Mouse (Mus musculus) layer of hippocampus, postnatal 36 days (tissue): ENCODE measurements at regions not wholly inside any gene's neighbourhood (a gene's known extent, or its start where the extent isn't known, plus 50 kb on each side); places are given as distances from the start of the nearest gene placed in this dataset.
"Not testable (repeated sequence)": the region's sequence is repeated elsewhere in the genome, so short reads cannot be mapped to it uniquely, and the experiment has no call there.

Experiments used
- DNase-seq, 2 experiments: peaks; one replicate each; pipeline ENCODE4 v3.0.0; 2022

DNA sequence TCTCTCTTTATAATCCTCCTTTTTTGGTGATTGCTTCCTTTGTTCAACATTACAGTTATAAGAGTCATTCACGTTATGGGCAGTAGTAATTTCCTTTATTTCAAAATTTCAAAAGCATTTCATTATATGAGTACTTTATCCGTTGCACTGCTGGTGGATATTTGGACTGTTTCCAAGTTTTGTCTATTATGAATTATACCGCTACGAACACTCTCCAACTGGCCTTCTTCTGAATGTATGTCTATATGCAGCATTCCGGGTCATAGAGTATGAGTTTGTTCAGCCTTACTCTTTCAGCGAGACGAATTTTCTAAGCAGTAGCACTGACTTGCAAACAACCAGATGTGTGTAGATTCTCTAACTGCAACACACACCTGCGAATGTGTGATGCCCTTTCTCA lies 57.8 kb downstream of the Dusp6 start:
- DNase-seq: no peak

- DNase-seq: peak; percentile 14 to 24
Measured at GRCm38 (mm10) chr10:99323358-99323757, 60.3 kb downstream of the Dusp6 start.

GRCm38 (mm10) chr10:99327501-99327900 lies 64.5 kb downstream of the Dusp6 start:
- no peak for DNase-seq

GRCm38 (mm10) chr10:99328568-99328967 lies 65.5 kb downstream of the Dusp6 start:
- no peak for DNase-seq

DNA sequence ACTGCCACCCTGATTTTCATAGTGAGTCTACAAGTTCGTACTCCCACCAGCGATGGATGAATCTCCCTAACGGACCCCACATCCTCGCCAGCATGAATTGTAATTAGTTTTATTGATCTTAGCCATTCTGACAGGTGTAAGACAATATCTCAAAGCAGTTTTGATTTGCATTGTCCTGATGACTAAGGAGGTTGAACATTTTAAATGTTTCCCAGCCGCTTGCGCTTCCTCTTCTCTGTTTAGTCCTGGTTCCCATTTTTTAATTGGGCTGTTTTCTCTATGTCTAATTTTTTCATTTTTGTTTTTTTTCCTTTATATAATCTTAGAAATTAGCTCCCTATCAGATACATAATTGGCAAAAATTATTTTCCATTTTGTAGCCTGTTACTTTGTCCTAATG lies 66.4 kb downstream of the Dusp6 start:
- no peak for DNase-seq

DNA sequence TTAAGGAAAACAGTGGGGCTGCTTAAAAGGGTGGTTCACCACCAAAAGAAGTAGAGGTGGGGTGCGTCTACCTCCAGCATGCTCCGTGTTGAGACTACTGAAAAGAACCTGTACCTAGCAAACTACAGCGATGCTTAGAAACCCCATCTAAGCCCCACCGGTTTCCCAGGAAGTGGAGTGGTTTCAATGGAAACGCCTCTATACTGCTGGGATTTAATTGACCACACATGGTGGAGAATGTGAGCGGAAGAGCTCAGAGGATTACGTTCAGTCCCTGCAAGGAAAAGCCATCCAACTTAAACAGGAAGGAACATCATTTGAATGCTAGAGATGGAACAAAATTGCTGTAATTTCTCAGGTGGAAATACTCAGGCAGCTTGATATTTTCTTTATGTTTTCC lies 67.5 kb downstream of the Dusp6 start:
- DNase-seq: no peak

DNA sequence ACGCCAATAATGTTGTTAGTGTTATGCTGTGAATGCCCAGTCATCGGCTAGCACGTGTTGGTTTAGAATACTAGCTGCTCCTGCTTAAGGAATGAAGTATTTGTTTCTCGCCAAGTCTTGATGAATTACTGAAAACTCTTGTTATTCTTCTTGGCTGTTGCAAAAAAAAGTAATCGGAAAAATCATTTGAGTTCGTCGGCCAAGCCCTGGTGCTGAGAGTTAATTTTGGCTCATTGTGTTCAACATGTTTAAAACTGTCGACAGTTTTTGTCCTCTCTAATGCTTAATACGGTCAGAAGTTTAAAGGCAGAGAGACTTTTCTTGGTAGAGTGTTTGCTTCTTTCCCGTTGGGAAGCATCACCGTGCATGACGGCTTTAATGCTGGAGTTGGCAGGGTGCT lies 68.8 kb downstream of the Dusp6 start:
- no peak for DNase-seq

DNA sequence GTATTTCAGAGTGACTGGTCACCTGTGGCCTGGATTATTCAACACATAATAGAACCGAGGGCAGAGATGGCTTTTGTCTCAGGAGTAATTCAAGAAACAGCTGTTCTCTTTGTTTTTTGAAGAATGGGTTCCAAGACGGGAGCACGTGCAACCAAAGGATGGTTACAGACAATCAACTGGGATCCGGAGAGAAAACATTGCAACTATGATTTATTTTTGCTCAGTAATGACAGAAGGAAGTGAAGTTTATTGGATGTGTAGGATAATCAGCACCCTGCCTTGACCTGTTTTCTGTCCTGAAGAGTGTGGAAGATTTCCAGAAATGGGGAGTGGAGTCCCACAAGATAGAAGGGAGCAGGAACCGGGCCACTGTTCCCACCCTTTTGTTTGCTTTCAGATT lies 70.8 kb downstream of the Dusp6 start:
- no peak for DNase-seq

- no peak for DNase-seq
Measured at GRCm38 (mm10) chr10:99336091-99336490, 73.1 kb downstream of the Dusp6 start.

DNA sequence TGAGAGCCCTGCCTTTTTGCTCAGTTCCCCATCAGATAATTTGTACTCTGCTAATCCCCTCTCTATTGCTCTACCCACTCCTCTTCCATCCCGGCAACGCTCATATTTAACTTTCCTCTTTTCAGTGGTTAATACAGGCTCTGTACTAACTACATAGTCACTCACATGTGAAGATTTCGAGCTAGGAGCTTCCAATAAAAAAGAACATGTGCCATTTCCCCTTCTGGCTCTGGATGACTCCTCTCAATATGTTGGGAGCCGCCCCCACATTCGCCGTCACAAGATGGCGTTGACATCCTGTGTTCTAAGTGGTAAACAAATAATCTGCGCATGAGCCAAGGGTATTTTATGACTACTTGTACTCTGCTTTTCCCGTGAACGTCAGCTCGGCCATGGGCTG lies 75.8 kb downstream of the Dusp6 start:
- not testable (repeated sequence) for DNase-seq

GRCm38 (mm10) chr10:99339291-99339912 lies 76.4 kb downstream of the Dusp6 start:
- peak; percentile 79 to 80 for DNase-seq

GRCm38 (mm10) chr10:99340057-99340456 lies 77.0 kb downstream of the Dusp6 start:
- DNase-seq: peak in 1 of 2 experiments; percentile 3

- no peak for DNase-seq
Measured at GRCm38 (mm10) chr10:99349125-99349716, 86.2 kb downstream of the Dusp6 start.

DNA sequence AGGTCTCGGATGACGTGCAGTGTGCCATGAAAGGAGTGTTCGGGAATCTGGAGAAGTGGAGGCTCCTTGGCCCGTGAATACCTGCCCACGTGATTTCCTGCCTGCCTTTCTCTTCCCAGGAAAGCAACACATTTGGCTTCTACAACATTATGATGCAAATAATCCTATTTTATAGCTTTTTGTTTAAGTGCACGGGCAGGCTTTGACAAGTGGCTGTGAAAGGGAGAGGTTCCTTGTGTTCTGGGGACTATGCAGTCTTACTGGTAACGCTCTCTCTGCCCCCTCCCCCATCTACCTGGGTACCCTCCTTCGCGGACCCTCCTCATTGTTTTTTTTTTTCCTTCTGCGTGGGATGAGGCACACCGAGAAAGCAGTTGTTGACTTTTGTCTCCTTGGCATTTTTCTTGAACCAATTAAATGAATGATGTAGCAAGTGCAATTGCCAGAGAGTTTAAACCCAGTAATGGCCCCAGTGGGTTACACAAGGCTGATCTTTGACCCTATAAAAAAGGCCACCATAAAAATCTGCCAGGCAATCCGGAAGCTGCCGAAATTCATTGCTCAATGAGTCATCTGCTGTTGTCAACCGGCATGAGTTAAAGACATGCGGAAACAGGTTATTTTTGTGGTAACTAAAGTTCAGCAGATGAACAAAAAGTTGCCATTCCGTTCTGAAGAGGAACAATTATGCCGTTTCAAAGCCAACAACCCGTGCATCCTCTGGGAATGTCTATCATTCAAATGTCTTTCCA lies 90.7 kb downstream of the Dusp6 start:
- DNase-seq: no peak

DNA sequence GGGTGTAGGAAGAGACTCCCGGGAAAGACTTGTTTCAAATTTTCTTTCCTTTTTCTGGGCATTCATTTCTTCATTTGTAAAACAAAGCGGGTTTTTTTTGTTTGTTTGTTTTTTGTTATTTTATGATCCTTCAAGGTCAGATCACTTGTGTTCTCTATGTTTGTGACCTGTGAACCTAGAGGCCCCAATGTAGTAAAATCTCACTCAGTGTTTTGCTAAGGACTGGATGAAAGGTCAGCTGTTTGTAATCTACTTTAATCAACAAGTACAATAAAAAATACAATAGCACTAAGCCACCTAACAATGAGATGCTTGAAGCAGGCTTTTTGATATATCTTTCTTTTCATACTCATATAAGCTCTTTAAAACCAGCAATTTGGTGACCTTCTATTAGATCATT lies 91.3 kb downstream of the Dusp6 start:
- no peak for DNase-seq

- DNase-seq: no peak
Measured at GRCm38 (mm10) chr10:99355303-99355702, 92.3 kb downstream of the Dusp6 start.

DNA sequence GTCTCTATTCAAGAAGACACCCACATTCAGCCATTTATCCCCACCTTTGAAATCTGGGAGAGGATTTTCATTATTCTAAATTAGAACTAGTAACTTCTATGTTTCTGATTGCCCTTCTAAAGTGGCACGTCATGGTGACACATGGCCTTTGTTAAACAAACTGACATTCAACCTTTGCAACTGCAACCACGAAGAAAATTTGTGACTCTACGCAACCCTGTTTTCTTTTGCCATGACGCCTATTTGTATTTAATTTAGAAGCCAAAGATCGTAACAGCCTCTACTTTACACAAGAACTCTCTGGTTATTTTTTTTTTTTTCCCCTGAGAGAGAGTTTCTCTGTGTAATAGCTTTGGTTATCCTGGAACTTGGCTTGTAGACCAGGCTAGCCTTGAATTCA lies 93.2 kb downstream of the Dusp6 start:
- DNase-seq: no peak

- DNase-seq: no peak
Measured at GRCm38 (mm10) chr10:99356883-99357282, 93.9 kb downstream of the Dusp6 start.

DNA sequence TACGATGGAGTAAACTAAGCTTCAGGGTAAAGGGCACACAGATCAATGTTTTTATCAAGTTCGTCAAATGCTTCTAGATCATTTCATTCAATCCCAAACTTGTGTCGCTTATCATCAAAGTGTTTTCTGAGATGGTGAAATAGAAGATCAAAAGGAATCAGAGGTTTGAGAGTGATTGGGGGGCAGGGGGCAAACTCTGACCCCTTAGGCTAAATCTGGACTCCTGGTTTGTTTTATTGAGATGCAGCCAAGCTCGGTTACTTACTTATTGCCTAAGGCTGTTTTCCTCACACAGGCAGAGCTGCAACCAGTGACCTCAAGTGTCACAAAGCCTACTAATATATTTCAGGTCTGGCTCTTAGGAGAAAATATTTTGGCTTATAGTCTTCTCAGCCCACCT lies 94.3 kb downstream of the Dusp6 start:
- DNase-seq: no peak

DNA sequence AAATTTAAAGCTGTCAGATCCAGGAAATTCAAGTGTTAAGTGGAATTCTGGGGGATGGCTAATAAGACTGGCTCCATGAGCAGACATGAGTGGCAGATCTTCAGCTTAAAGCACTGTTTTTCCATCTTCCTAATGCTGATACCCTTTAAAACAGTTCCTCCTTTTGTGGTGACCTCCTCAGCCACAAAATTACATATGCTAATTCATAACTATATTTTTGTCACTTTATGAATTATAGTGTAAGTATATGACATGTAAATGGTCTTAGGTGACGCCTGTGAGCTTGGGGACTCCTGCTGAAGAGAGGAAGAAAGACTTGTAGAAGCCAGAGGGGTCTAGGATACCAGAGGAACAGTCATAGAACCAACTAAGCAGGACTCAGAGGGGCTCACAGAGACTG lies 95.2 kb downstream of the Dusp6 start:
- DNase-seq: no peak

DNA sequence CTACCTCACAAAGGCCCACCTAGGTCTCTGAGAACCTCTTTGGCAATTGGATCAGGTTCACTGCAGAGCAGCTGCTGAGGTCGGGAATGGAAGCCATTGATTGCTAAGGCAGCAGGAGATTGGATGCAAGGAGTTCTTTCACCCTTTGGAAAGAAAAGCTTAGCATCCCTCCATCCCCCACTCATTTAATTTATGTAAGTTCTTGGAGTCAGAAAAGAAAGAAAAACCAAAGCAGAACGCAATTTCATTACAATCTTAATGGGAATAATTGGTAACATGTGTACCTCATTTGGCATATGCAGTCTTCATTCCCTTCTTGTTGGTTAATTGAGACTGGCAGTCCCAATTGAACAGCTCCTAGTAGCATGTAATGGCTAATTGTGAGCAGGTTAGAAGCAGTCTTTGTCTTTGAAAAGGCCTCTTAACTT lies 96.4 kb downstream of the Dusp6 start:
- no peak for DNase-seq

DNA sequence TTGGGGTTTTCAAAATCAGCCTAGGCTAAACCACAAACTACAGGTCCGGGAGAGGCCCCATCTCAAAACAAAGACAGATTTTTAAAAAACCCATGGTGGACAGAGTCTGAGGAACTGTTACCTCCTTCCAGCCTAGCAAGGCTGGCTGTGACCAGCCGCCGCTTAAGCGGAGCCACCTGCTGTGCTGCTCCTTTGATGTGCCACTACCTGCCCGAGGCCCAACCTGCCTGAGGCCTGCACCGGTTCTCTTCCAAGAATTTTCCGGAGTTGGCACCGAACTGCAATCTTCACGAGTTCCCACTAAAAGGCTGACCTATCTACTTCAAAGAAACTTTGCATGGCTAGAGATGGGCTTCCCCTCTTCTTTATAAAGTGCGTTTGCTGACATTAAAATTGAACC lies 97.6 kb downstream of the Dusp6 start:
- not testable (repeated sequence) for DNase-seq

DNA sequence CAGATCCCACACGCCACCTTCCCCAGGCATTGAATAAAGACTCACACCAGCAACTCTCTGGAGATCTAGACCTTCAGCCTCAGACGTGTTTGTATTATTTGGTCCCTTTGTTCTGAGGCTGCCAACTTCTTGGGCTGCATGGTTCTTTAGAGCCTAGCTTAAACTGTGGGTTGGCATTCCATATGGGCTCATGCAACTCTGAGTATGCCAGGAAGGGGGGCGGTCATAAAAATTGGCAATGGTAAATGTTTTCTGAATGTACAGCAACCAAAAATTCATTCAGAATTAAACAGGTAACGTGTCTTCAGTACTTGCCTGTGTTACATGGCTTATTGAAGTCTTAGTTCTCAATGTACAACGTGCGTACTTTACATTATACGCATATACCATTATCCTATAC lies 103.1 kb downstream of the Dusp6 start:
- DNase-seq: no peak

GRCm38 (mm10) chr10:99367757-99368156 lies 104.7 kb downstream of the Dusp6 start:
- DNase-seq: no peak
